Mouse (Mus musculus): ENCODE measurements at regions not wholly inside any gene's neighbourhood (a gene's known extent, or its start where the extent isn't known, plus 50 kb on each side); places are given as distances from the start of the nearest gene placed in this dataset.

DNA sequence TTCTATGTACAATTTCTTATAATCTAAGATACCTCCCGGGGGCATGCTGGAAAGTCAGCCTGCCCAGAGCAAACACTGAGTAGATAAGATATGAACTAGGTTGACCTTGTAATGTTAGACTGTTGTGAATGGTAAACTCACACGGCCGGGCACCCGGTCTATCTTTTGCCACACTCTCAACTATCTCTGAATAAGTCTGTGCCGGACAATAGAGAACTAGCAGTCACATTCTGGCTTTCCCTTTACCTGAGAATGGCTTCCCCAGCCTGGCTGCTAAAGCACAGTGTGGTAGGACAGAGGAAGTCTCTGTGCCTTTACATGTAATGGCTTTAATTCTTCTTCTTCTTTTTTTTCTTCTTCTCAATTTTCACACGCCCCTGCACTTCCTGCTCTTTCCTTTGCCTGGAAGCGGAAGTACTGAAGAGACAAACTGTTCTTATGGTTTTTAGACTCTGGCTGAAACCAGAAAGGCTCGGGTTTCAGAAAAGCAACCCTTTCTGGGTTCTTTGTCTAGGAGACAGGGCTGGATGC lies 148.7 kb downstream of the Pten start:
- Histone ChIP-seq H3K4me2 (replicated peaks; ENCODE audit: low read depth, low read length) (no peak overlapping the region), H3K9ac (ENCODE audit: low read depth, low read length) (no peak overlapping the region), H3K27ac (ENCODE audit: low read depth, low read length) (no peak overlapping the region; the same call in 1 of the 2 replicates), H3K9me3 (ENCODE audit: control insufficient read depth, low read length) (no peaks in the 10 kb centered on the region), H3K4me3 (ENCODE audit: low read length) (no peak overlapping the region), H3K4me1 (ENCODE audit: control insufficient read depth, insufficient read depth, low read length) (peaks cover 13% of the 10 kb centered on the region; the same call in 1 of the 2 replicates), H3K27me3 (ENCODE audit: control insufficient read depth, insufficient read depth, low read length) (no peaks in the 10 kb centered on the region), H3K36me3 (ENCODE audit: control insufficient read depth, insufficient read depth, low read length) (no peaks in the 10 kb centered on the region)
- ATAC-seq (ENCODE audit: low FRiP score, low TSS enrichment): no peak
- 46% methylated on average over 8 of the region's 8 CpGs for WGBS

DNA sequence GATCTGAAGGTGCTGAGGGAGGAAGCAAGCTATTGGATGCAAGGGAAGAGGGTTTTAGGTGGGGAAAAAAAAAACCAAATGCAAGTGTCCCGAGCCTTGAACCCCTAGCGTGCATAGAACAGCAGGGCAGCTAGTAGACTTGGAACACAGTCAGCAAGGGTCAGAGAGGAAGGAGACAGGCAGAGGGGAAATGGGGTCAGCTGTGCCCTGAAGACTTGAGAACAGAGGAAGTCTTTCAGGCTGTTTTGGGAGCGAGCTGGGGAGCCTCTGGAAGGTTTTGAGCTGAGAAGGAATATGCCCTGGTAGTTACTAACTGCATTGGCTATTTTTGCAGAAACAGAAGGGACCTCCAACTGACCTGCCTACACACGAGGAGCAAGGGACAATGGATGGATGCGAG lies 149.5 kb downstream of the Pten start:
- H3K36me3 ChIP-seq (ENCODE audit: control insufficient read depth, insufficient read depth, low read length): no peaks in the 10 kb centered on the region
- ATAC-seq (ENCODE audit: low FRiP score, low TSS enrichment): no peak
- no peak overlapping the region for H3K27ac ChIP-seq (ENCODE audit: low read depth, low read length)
- H3K4me1 ChIP-seq (ENCODE audit: control insufficient read depth, insufficient read depth, low read length): peaks cover 13% of the 10 kb centered on the region; the same call in 1 of the 2 replicates
- H3K9ac ChIP-seq (ENCODE audit: low read depth, low read length): no peak overlapping the region
- H3K27me3 ChIP-seq (ENCODE audit: control insufficient read depth, insufficient read depth, low read length): no peaks in the 10 kb centered on the region
- no peaks in the 10 kb centered on the region for H3K9me3 ChIP-seq (ENCODE audit: control insufficient read depth, low read length)
- WGBS: 75% methylated on average over 5 of the region's 5 CpGs
- H3K4me3 ChIP-seq (ENCODE audit: low read length): no peak overlapping the region
- H3K4me2 ChIP-seq (replicated peaks; ENCODE audit: low read depth, low read length): no peak overlapping the region

DNA sequence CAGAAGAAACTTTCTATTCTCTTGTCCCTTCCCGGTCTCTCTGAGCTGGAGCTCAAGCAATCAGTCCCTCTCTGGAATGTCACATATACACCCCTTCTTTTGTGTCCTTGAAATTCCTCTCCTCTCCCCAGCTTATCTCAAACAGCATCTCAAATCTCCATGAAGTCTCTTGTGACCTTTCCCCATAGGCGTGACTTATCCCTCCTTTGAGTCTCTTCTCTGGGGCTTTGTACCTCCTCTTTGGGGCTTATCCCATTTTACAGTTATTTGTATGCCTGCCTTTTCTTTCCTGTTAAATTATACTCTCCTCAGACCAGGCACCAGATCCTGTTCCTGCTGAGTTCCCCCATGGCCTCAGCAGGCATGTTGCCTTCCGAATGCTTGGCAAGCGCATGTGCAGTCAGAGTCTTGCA lies 152.8 kb downstream of the Pten start:
- no peak overlapping the region for H3K9ac ChIP-seq (ENCODE audit: low read depth, low read length)
- no peaks in the 10 kb centered on the region for H3K9me3 ChIP-seq (ENCODE audit: control insufficient read depth, low read length)
- ATAC-seq (ENCODE audit: low FRiP score, low TSS enrichment): no peak
- peaks cover 4% of the 10 kb centered on the region; the same call in 1 of the 2 replicates for H3K4me1 ChIP-seq (ENCODE audit: control insufficient read depth, insufficient read depth, low read length)
- no peaks in the 10 kb centered on the region for H3K27me3 ChIP-seq (ENCODE audit: control insufficient read depth, insufficient read depth, low read length)
- no peaks in the 10 kb centered on the region for H3K36me3 ChIP-seq (ENCODE audit: control insufficient read depth, insufficient read depth, low read length)
- H3K27ac ChIP-seq (ENCODE audit: low read depth, low read length): no peak overlapping the region
- no peak overlapping the region for H3K4me2 ChIP-seq (replicated peaks; ENCODE audit: low read depth, low read length)
- H3K4me3 ChIP-seq (ENCODE audit: low read length): no peak overlapping the region
- WGBS: 72% methylated on average over 4 of the region's 4 CpGs

GRCm38 (mm10) chr19:32912323-32912722 lies 155.0 kb downstream of the Pten start:
- H3K4me2 ChIP-seq (replicated peaks; ENCODE audit: low read depth, low read length): no peak overlapping the region
- H3K36me3 ChIP-seq (ENCODE audit: control insufficient read depth, insufficient read depth, low read length): no peaks in the 10 kb centered on the region
- H3K9me3 ChIP-seq (ENCODE audit: control insufficient read depth, low read length): no peaks in the 10 kb centered on the region
- H3K4me1 ChIP-seq (ENCODE audit: control insufficient read depth, insufficient read depth, low read length): no peaks in the 10 kb centered on the region
- 95% methylated on average over 3 of the region's 3 CpGs for WGBS
- no peak for ATAC-seq (ENCODE audit: low FRiP score, low TSS enrichment)
- no peak overlapping the region for H3K9ac ChIP-seq (ENCODE audit: low read depth, low read length)
- no peak overlapping the region for H3K27ac ChIP-seq (ENCODE audit: low read depth, low read length)
- H3K27me3 ChIP-seq (ENCODE audit: control insufficient read depth, insufficient read depth, low read length): no peaks in the 10 kb centered on the region
- H3K4me3 ChIP-seq (ENCODE audit: low read length): no peak overlapping the region

GRCm38 (mm10) chr19:32916507-32917280 lies 159.4 kb downstream of the Pten start:
- ATAC-seq (ENCODE audit: low FRiP score, low TSS enrichment): peak; percentile 79
- Histone ChIP-seq H3K27me3 (ENCODE audit: control insufficient read depth, insufficient read depth, low read length) (no peaks in the 10 kb centered on the region), H3K9ac (ENCODE audit: low read depth, low read length) (no peak overlapping the region), H3K27ac (ENCODE audit: low read depth, low read length) (no peak overlapping the region), H3K4me3 (ENCODE audit: low read length) (no peak overlapping the region), H3K4me1 (ENCODE audit: control insufficient read depth, insufficient read depth, low read length) (no peaks in the 10 kb centered on the region), H3K4me2 (replicated peaks; ENCODE audit: low read depth, low read length) (no peak overlapping the region), H3K9me3 (ENCODE audit: control insufficient read depth, low read length) (no peaks in the 10 kb centered on the region), H3K36me3 (ENCODE audit: control insufficient read depth, insufficient read depth, low read length) (no peaks in the 10 kb centered on the region)
- WGBS: 45% methylated on average over 8 of the region's 8 CpGs

DNA sequence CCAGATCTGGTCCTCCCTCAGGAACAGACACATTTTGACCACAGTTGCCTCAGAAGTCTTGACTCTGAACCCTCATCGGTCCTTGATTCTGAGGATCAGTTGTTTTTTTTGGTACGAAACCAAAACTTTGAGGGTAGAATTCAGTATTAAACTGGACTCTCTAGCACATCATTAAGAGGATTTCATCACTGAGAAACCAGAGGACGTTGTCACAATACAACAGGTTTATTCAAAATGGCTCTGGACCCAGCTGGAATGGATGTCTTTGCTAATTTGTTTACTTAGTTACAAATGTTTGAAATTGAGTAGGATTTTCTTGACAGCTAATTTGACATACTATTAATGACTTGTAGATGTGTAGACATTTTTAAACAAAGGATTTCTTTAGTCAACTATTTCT lies 163.7 kb downstream of the Pten start:
- 78% methylated on average over 3 of the region's 3 CpGs for WGBS
- H3K27me3 ChIP-seq (ENCODE audit: control insufficient read depth, insufficient read depth, low read length): no peaks in the 10 kb centered on the region
- H3K4me2 ChIP-seq (replicated peaks; ENCODE audit: low read depth, low read length): no peak overlapping the region
- H3K9ac ChIP-seq (ENCODE audit: low read depth, low read length): no peak overlapping the region
- H3K27ac ChIP-seq (ENCODE audit: low read depth, low read length): no peak overlapping the region
- no peaks in the 10 kb centered on the region for H3K9me3 ChIP-seq (ENCODE audit: control insufficient read depth, low read length)
- ATAC-seq (ENCODE audit: low FRiP score, low TSS enrichment): no peak
- no peak overlapping the region for H3K4me3 ChIP-seq (ENCODE audit: low read length)
- H3K4me1 ChIP-seq (ENCODE audit: control insufficient read depth, insufficient read depth, low read length): 0 out of 2 replicates have a peak, but pooled peaks cover 1% of the 10 kb centered on the region
- no peaks in the 10 kb centered on the region for H3K36me3 ChIP-seq (ENCODE audit: control insufficient read depth, insufficient read depth, low read length)

GRCm38 (mm10) chr19:32923911-32924310 lies 166.6 kb downstream of the Pten start:
- 0 out of 2 replicates have a peak, but pooled peaks cover 3% of the 10 kb centered on the region for H3K4me1 ChIP-seq (ENCODE audit: control insufficient read depth, insufficient read depth, low read length)
- no peak overlapping the region for H3K4me3 ChIP-seq (ENCODE audit: low read length)
- H3K4me2 ChIP-seq (replicated peaks; ENCODE audit: low read depth, low read length): no peak overlapping the region
- no peak for ATAC-seq (ENCODE audit: low FRiP score, low TSS enrichment)
- no peak overlapping the region for H3K27ac ChIP-seq (ENCODE audit: low read depth, low read length)
- no peak overlapping the region for H3K9ac ChIP-seq (ENCODE audit: low read depth, low read length)
- H3K27me3 ChIP-seq (ENCODE audit: control insufficient read depth, insufficient read depth, low read length): no peaks in the 10 kb centered on the region
- 89% methylated on average over 3 of the region's 3 CpGs for WGBS
- no peaks in the 10 kb centered on the region for H3K36me3 ChIP-seq (ENCODE audit: control insufficient read depth, insufficient read depth, low read length)
- no peaks in the 10 kb centered on the region for H3K9me3 ChIP-seq (ENCODE audit: control insufficient read depth, low read length)

- no peaks in the 10 kb centered on the region for H3K27me3 ChIP-seq (ENCODE audit: control insufficient read depth, insufficient read depth, low read length)
- H3K4me3 ChIP-seq (ENCODE audit: low read length): no peak overlapping the region
- WGBS: 56% methylated on average over 6 of the region's 6 CpGs
- H3K4me2 ChIP-seq (replicated peaks; ENCODE audit: low read depth, low read length): no peak overlapping the region
- H3K36me3 ChIP-seq (ENCODE audit: control insufficient read depth, insufficient read depth, low read length): no peaks in the 10 kb centered on the region
- ATAC-seq (ENCODE audit: low FRiP score, low TSS enrichment): no peak
- H3K9ac ChIP-seq (ENCODE audit: low read depth, low read length): no peak overlapping the region
- H3K9me3 ChIP-seq (ENCODE audit: control insufficient read depth, low read length): no peaks in the 10 kb centered on the region
- H3K27ac ChIP-seq (ENCODE audit: low read depth, low read length): no peak overlapping the region
- H3K4me1 ChIP-seq (ENCODE audit: control insufficient read depth, insufficient read depth, low read length): 0 out of 2 replicates have a peak, but pooled peaks cover 3% of the 10 kb centered on the region
Observed at GRCm38 (mm10) chr19:32925628-32926505, 168.6 kb downstream of the Pten start.
